Mouse (Mus musculus): ENCODE measurements at regions not wholly inside any gene's neighbourhood (a gene's known extent, or its start where the extent isn't known, plus 50 kb on each side); places are given as distances from the start of the nearest gene placed in this dataset.

DNA sequence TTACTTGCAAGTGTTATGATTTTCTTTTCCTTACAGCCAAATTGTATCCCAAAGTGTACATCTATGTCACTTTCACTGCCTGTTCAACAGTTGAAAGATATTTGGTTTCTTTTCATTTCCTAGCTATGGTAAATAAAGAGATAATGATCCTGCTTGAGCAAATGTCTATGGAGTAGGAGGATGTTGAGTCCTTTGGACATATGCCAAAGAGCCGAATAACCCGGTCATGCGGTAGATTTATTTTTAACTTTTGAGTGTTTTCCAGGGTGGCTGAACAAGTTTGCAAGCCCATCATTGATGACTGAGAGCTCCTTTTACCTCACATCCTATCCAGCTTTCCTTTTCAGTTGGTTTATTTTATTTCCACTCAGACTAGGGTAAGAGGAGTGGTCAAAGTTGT, 881.7 kb upstream of the Foxg1 start:
- TF ChIP-seq POLR2A (IDR thresholded peaks at IDR 0.05; ENCODE audit: low read depth, low read length), result no peak
- no peak for TF ChIP-seq CTCF (conservative IDR thresholded peaks at IDR 0.05; ENCODE audit: insufficient read depth, insufficient read length, low read depth, low read length)
